Mouse (Mus musculus) kidney, adult 2 months (tissue): ENCODE measurements around the gene Ano4.

Source experiments
- CTCF ChIP-seq: fragments of 200-500 bp; conservative IDR thresholded peaks from 2 replicates; pipeline ENCODE4 v1.5.1; 2011; ENCODE audit warnings: low read depth, mild to moderate bottlenecking, control low read depth, low read length, moderate library complexity, mixed read lengths; ENCODE audit not compliant: insufficient read depth, insufficient read length
- POLR2A ChIP-seq: fragments of 200-500 bp; IDR thresholded peaks from one replicate; pipeline ENCODE4 v1.6.1; 2011; ENCODE audit warnings: low read depth, low read length, control low read depth

DNA sequence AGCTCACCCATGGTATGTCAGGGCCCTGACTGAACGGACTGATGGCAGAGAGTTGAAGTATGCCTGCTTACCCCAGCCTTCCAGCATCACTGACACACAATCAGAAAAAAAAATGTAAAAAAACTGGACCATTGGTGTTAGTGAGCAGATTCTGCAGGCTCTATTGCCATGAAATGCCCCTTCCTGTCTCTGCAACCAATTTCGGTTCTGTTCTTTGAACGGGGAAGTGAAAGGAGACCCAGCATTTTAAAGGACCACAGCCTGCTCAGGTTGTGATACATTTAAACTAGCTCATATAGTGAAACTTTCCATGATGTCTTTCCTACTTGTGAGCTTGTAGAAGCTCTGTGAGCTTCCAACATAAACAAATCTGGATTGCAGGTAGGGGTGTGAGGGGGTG is 77.2 kb downstream of the Ano4 start:
- TF ChIP-seq CTCF, result no peak
- no peak for TF ChIP-seq POLR2A
